Mouse (Mus musculus): Measurements from ENCODE around the gene Ccr7. TPM values are rescaled to one million over a fixed set of nuclear protein-coding genes. Genes with fewer than 3 reads are reported as not detected.

Gene Ccr7
- polyA plus RNA-seq, 1 experiment from 2014 or later: not detected

DNA sequence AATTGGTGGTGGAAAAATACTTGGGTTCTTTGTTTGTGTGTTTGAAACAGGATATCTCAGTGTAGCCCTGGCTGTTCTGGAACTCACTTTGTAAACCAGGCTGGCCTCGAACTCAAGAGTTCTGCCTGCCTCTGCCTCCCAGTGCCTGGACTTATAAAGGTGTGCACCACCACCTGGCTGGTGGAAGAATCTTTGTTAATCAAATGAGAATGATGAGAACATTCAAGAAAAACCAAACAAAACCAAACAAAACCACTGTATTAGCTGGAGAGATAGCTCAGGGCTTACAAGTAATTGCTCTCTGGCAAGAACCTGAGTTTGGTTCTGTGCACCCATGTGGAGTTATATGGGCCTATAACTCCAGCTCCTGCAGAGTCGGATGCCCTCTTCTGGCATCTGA is 14.6 kb upstream of the Ccr7 start:
- WGBS: 87% methylated on average over 2 of the region's 2 CpGs
- Histone ChIP-seq H3K9me3 (replicated peaks) (no peaks in the 10 kb centered on the region), H3K4me1 (no peaks in the 10 kb centered on the region), H3K4me2 (no peak overlapping the region), H3K4me3 (no peak overlapping the region), H3K27me3 (no peaks in the 10 kb centered on the region), H3K36me3 (ENCODE audit: poor library complexity, severe bottlenecking) (no peaks in the 10 kb centered on the region), H3K27ac (no peak overlapping the region), H3K9ac (no peak overlapping the region)
- ATAC-seq: no peak

DNA sequence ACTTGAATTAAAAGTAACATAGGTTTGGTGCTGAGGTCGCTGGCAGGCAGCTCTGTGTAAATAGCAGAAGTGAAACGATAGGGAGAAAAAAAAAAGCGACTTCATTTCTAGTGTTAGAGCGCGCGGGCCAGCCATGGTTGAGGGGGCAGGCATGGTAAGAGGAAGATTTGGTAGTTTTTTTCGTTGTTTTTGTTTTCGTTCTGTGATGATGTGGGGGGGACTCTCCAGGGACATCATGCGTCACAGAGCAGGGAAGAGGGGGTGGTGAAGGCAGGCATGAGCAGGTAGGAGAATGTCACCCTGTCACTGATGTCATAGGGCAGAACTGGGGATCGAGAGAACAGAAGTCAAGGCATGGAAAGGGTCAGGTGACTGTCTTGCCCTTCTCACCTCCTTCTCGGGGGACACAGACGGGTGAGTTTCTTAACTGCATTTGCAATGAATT is 13.2 kb upstream of the Ccr7 start:
- ATAC-seq: no peak
- no peak overlapping the region for H3K27ac ChIP-seq
- H3K4me1 ChIP-seq: no peaks in the 10 kb centered on the region
- H3K4me2 ChIP-seq: no peak overlapping the region
- H3K9me3 ChIP-seq (replicated peaks): no peaks in the 10 kb centered on the region
- 81% methylated on average over 12 of the region's 12 CpGs for WGBS
- H3K4me3 ChIP-seq: no peak overlapping the region
- H3K36me3 ChIP-seq (ENCODE audit: poor library complexity, severe bottlenecking): no peaks in the 10 kb centered on the region
- no peak overlapping the region for H3K9ac ChIP-seq
- no peaks in the 10 kb centered on the region for H3K27me3 ChIP-seq

DNA sequence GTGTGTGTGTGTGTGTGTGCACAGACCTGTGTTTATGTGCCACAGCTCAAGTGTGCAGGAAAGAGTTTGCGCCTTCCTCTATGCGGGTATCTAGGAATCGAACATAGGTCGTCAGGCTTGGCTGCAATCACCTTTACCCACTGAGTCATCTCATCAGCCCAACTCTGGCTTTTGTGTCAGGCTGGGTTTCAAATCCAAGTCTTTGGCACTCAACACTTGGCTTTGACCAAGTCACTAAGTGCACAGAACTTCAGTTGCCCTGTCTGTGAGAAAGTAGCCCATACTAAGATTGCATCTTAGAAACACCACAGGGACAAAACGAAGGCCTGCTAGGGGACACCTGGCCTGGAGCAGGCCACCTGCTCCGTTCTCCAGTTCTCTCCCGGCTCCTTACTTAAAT is 12.7 kb upstream of the Ccr7 start:
- Histone ChIP-seq H3K36me3 (ENCODE audit: poor library complexity, severe bottlenecking) (no peaks in the 10 kb centered on the region), H3K4me1 (no peaks in the 10 kb centered on the region), H3K9ac (no peak overlapping the region), H3K9me3 (replicated peaks) (no peaks in the 10 kb centered on the region), H3K4me2 (no peak overlapping the region), H3K4me3 (no peak overlapping the region), H3K27ac (no peak overlapping the region), H3K27me3 (no peaks in the 10 kb centered on the region)
- ATAC-seq: no peak
- 91% methylated on average over 7 of the region's 7 CpGs for WGBS

DNA sequence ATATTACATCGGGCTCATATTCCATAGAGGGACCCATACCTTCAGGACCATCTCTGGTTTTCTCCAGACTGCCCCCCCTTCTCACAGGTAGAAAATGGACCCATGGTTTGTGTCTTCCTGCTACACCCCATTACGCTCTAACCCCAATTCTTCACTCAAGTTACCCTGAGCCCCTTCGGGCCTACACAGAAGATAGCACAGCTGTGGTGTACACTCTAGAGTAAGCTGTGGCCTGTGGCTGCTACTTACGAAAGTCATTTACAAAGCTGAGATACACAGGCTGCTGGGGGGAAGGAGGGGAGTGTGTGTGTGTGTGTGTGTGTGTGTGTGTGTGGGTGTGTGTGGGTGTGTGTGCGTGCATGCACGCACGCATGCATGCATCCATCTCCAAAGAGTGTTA is 11.4 kb upstream of the Ccr7 start:
- H3K4me1 ChIP-seq: no peaks in the 10 kb centered on the region
- ATAC-seq: no peak
- H3K36me3 ChIP-seq (ENCODE audit: poor library complexity, severe bottlenecking): no peaks in the 10 kb centered on the region
- no peaks in the 10 kb centered on the region for H3K27me3 ChIP-seq
- H3K4me3 ChIP-seq: no peak overlapping the region
- no peaks in the 10 kb centered on the region for H3K9me3 ChIP-seq (replicated peaks)
- WGBS: 94% methylated on average over 7 of the region's 7 CpGs
- no peak overlapping the region for H3K4me2 ChIP-seq
- no peak overlapping the region for H3K9ac ChIP-seq
- no peak overlapping the region for H3K27ac ChIP-seq

DNA sequence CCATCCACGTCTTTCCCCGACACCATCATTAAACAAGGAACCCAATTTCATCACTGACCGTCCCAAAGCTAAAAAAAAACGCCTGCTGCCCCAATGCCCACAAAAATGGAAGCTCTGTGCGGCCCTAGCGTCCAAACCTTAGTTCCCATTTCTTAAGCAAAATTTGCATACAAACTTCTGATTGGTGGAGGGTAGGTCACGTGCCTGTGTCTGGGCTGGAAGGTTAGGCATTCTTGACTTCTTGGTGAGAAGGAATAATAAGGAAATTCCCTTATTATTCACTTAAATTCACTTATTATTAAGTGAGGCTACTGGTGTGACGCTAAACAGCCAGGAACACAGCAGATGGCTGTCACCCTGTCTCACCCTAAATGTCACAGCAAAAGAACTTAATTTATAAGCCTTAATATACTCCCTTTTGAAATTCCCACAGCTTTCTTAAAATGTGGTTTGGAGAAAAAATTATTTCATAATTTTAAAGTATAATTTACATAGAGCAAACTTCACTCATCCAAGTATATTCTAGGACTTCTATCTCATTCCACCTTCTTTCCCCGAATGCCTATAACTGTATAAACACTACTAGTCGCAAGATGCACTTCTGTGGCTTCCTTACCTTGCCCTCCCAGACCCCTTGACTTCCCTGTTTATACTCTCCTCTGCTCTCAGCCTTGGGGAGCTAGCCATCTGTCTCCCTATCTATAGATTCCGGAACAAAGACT is 10.3 kb upstream of the Ccr7 start:
- no peak overlapping the region for H3K27ac ChIP-seq
- no peaks in the 10 kb centered on the region for H3K27me3 ChIP-seq
- no peaks in the 10 kb centered on the region for H3K36me3 ChIP-seq (ENCODE audit: poor library complexity, severe bottlenecking)
- H3K9me3 ChIP-seq (replicated peaks): no peaks in the 10 kb centered on the region
- no peak for ATAC-seq
- 76% methylated on average over 11 of the region's 11 CpGs for WGBS
- no peak overlapping the region for H3K9ac ChIP-seq
- no peak overlapping the region for H3K4me3 ChIP-seq
- no peak overlapping the region for H3K4me2 ChIP-seq
- no peaks in the 10 kb centered on the region for H3K4me1 ChIP-seq

DNA sequence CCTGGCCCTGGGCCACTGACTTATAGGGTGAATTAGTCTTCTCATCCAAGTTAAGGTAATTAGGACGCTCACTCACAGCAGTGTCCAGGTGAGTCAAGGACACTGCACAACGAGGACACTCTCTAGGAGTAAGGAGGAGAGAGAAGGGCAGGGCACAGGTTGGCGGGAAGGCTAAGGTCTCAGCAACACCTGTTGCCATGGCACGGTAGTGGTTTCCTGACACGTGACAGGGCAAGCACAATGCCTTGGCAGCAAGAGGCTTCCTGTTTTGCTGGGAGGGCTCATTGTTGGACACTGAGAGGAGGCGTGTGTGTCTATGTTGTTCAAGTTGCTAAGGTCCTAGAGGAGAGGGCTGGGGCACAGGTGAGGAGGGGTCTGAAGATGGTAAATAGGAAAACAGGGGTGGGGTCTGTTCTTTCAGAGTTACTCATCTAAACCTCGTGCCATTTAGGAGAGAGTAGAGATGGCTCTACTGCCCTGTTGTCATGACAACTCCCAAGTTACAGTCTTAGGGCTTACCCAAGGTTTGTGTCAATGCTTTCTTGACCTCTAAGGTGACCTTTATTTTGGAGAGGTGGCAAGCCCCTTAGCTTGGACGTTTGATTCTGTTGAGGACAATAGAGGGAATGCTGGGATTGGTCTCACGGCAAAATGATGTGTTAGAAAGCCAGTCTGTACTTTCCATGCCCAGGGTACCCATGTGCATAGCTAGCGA is 8.3 kb upstream of the Ccr7 start:
- Histone ChIP-seq H3K4me3 (no peak overlapping the region), H3K9ac (no peak overlapping the region), H3K36me3 (ENCODE audit: poor library complexity, severe bottlenecking) (no peaks in the 10 kb centered on the region), H3K4me1 (no peaks in the 10 kb centered on the region), H3K9me3 (replicated peaks) (no peaks in the 10 kb centered on the region; the same call in 1 of the 2 replicates), H3K4me2 (no peak overlapping the region), H3K27me3 (no peaks in the 10 kb centered on the region), H3K27ac (no peak overlapping the region)
- 82% methylated on average over 10 of the region's 10 CpGs for WGBS
- ATAC-seq: no peak

DNA sequence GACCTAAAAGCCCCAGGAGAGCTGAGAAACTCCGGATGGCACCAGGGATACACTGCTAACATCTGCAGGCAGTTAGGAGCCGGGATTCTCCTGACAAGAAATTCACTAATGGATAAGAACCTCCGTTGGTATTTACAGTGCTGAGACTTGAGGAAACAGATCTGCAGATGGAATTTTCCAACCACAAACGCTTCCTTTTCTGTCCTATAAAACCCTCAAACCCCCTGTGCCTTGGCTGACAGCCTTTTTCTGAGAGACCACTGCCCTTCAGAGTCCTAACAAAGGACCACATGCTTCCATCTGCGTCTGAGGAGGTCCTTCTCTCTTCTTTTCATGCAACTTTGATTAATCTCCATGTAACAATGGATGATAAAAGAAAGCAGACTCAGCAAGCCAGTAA is 6.8 kb upstream of the Ccr7 start:
- no peaks in the 10 kb centered on the region for H3K36me3 ChIP-seq (ENCODE audit: poor library complexity, severe bottlenecking)
- H3K4me3 ChIP-seq: no peak overlapping the region
- H3K27me3 ChIP-seq: no peaks in the 10 kb centered on the region
- H3K9ac ChIP-seq: no peak overlapping the region
- H3K4me1 ChIP-seq: no peaks in the 10 kb centered on the region
- ATAC-seq: no peak
- WGBS: 62% methylated on average over 5 of the region's 5 CpGs
- H3K27ac ChIP-seq: no peak overlapping the region
- no peak overlapping the region for H3K4me2 ChIP-seq
- H3K9me3 ChIP-seq (replicated peaks): no peaks in the 10 kb centered on the region; the same call in 1 of the 2 replicates

DNA sequence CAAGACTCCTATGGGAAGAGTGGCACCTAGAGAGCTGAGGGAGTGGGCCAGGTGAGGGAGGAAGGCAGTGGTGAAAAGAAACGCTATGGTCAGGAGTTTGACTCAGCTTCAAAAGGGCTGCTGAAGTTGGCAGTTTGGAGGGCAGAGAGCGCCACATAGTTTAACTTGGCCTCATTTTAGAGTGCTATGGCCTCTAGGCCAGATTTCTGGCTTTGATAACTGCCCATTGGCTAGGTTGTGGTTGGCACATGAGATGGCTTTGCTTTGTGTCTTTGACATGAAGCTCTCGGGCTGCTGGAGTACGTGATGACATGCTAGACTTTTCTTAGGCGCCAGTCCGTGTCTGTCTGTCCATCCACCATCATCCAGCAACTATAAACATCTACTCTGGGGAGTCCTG is 5.4 kb upstream of the Ccr7 start:
- 87% methylated on average over 6 of the region's 6 CpGs for WGBS
- H3K27ac ChIP-seq: no peak overlapping the region

DNA sequence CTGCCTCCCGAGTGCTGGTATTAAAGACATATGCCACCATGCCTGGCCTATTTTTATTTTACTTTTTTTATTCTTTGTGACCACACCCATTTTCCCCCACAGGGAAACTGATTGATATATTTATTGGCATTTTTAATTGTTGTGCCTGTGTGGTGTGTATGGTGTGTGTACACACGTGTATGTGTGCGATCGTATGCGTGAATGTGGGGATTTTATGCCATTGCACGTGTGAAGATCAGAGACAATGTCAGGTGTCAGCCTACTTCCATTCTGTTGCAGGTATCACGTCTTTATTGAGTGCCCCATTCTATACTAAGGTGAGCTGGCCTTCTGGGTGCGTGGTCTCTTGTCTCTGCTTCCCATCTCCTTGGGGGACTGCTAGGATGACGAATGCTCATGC is 940 bp upstream of the Ccr7 start:
- H3K36me3 ChIP-seq (ENCODE audit: poor library complexity, severe bottlenecking): no peaks in the 10 kb centered on the region
- no peak for ATAC-seq
- H3K27me3 ChIP-seq: no peaks in the 10 kb centered on the region
- H3K4me3 ChIP-seq: no peak overlapping the region
- H3K9ac ChIP-seq: no peak overlapping the region
- no peaks in the 10 kb centered on the region; the same call in 1 of the 2 replicates for H3K9me3 ChIP-seq (replicated peaks)
- no peak overlapping the region for H3K4me2 ChIP-seq
- H3K4me1 ChIP-seq: no peaks in the 10 kb centered on the region
- WGBS: 87% methylated on average over 9 of the region's 9 CpGs
- H3K27ac ChIP-seq: no peak overlapping the region

More for the DNA sequence above, 5.4 kb upstream of the Ccr7 start:
- Histone ChIP-seq H3K36me3 (ENCODE audit: poor library complexity, severe bottlenecking) (no peaks in the 10 kb centered on the region), H3K4me3 (no peak overlapping the region), H3K27me3 (no peaks in the 10 kb centered on the region), H3K4me1 (no peaks in the 10 kb centered on the region), H3K4me2 (no peak overlapping the region), H3K9me3 (replicated peaks) (no peaks in the 10 kb centered on the region; the same call in 1 of the 2 replicates), H3K9ac (no peak overlapping the region)
- ATAC-seq: no peak

DNA sequence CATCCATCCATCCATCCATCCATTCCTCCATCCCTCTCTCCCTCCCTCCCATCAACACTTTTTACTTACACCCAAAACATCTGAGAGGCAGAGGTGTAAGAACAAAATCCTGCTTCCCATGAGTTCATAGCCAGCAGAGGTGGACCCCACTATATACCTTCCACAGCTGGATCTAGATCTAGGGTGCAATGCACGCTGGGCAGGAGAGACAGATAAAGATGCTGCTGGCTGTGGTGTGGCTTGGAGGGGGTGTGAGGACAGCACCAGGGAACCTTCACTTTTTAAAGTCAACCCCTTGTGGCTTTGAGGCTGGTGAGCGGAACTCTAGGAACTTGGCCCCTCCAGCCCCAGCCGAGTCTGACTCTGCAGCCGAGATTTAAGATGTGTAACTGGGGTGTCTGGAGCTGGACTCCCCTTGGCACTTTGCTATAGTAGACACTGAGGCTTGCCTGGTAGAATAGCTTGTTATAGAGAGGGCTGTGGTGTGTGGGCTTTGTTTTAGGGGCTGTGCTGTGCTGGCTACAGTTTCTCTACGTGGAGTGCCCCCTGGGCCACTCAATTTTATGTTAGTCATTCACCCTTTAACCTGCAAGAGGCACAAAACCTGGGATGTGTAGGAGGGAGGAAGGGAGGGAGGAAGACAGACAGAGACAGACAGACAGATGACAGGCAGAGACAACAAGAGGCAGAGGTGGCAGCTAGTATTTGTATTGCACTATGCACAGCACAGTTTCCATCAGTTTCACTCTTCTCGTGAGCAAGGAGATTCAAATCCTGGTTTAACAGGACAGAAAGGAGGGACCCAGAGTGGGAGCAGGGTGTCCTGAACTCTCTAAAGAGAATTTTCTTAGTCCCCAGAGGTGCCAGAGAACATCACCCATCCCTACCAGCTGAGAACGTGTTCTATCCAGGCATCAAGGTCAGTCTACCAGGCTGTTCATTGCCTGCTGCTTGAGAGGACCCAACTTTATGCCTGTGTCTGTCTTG is 817 bp downstream of the Ccr7 start:
- Histone ChIP-seq H3K4me3 (no peak overlapping the region), H3K27ac (no peak overlapping the region), H3K36me3 (ENCODE audit: poor library complexity, severe bottlenecking) (no peaks in the 10 kb centered on the region), H3K9ac (no peak overlapping the region), H3K4me2 (no peak overlapping the region), H3K4me1 (peaks cover 7% of the 10 kb centered on the region), H3K27me3 (no peaks in the 10 kb centered on the region), H3K9me3 (replicated peaks) (no peaks in the 10 kb centered on the region; the same call in 1 of the 2 replicates)
- WGBS: 80% methylated on average over 7 of the region's 7 CpGs
- ATAC-seq: no peak

DNA sequence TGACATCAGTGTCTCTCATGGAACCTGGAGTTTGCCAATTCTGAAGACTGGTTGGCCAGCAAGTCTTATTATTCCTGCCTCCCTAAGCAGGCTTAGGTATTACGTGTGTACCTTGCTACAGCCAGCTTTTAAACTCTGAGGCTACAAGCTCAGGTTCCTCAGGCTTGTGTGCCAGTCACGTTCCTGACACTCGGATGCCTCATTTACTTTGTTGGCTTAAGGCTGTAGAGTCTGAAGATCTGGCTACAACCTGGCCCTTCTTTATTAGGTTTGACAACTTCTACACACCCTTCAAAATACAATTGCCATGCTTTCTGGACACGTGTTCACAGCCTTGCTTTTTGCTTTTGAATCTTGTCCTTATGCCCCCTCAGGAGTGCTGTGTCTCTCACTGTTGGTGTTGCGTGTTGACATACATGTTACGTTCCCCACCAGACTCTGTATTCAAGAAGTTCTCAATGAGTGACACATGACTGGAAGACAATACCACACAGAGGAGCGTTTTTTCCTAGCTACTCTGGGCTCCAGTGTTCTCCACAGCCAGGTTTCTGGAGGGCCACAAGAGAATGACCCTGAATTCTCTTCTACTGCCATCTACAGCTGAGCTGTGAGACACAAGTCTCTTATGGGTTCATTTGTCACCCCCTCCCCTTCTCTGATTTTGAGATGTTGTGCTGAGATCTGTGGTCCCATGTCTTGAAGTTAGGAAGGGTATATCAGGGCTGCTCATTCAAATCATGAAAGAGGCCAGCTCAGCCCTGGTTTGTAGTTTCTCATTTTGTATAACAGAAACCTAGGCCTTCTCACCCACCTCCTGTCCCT is 2.3 kb downstream of the Ccr7 start:
- Histone ChIP-seq H3K9me3 (replicated peaks) (no peaks in the 10 kb centered on the region), H3K4me1 (peaks cover 22% of the 10 kb centered on the region), H3K4me2 (no peak overlapping the region), H3K36me3 (ENCODE audit: poor library complexity, severe bottlenecking) (no peaks in the 10 kb centered on the region), H3K9ac (no peak overlapping the region), H3K27me3 (no peaks in the 10 kb centered on the region), H3K4me3 (no peak overlapping the region), H3K27ac (no peak overlapping the region)
- 80% methylated on average over 7 of the region's 7 CpGs for WGBS
- no peak for ATAC-seq

All from forebrain, embryonic 13.5 days (tissue).